Mouse (Mus musculus): ENCODE data around the gene Ttll7.

Ttll7 gene

GRCm38 (mm10) chr3:146913107-146913506 lies 60.9 kb downstream of the Ttll7 start:
- DNase-seq (ENCODE audit: low spot score), result no peak

DNA sequence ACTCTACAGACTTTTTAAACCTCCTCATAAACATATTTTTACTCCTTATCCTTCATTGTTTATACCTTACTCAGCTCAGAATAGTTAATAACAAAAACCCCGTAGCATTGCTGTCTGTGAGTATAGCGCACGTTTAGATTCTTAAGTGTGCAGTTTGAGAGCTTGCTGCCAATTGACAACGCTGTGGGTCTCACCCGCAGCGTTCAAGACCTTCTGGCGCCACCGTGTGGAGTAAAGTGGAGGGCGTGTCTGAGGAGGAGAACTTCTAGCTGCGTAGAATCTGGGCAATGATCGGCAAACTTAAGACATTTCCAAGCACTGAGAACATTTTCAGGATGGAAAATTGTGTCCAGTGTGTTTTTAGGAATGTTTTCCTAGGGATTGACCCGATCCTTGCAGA lies 62.6 kb downstream of the Ttll7 start:
- DNase-seq (ENCODE audit: low spot score), result peak; percentile 46

DNA sequence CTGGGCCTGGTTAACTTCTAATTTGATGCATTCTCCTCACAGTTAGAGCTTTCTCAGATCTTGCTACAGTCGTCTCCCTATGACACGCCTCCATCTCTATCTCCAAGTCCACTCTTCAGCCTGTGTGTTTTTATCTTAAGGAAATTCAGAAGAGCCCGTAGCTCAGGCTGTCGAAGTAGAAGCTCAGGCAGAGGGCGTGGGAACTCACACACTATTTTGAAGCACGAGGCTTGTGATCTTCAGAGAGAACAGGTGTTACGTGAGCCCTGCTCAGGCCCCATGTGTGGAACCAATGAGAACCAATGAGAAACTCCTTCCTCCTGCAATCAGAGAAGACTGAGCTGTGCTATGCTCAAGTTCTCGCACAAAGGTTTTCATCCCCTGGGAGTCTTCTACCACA lies 65.7 kb downstream of the Ttll7 start:
- DNase-seq (ENCODE audit: low spot score), result no peak

DNA sequence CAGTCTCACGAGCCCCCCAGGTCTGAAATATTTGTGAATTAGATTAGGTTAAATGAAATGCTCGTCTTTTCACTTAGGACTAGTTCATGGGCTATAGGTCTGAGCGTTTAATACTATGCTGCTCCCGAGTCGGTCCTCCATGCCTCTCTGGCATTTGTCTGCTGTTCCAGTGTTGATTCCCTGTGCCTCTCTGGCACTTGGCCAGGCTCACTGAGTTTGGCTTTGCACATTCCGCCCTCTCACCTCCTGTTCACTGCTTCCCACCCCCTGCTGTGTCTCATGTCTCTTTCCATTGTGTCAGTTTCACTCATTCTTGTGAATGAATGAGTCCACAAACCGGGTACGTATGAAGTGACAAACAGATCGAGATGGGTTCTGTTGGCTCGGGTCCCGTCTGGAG lies 66.2 kb downstream of the Ttll7 start:
- no peak for DNase-seq (ENCODE audit: low spot score)

GRCm38 (mm10) chr3:146927311-146928015 lies 75.3 kb downstream of the Ttll7 start:
- no peak for DNase-seq (ENCODE audit: low spot score)

- DNase-seq (ENCODE audit: low spot score), result no peak
Measured at GRCm38 (mm10) chr3:146928141-146928540, 76.0 kb downstream of the Ttll7 start.

DNA sequence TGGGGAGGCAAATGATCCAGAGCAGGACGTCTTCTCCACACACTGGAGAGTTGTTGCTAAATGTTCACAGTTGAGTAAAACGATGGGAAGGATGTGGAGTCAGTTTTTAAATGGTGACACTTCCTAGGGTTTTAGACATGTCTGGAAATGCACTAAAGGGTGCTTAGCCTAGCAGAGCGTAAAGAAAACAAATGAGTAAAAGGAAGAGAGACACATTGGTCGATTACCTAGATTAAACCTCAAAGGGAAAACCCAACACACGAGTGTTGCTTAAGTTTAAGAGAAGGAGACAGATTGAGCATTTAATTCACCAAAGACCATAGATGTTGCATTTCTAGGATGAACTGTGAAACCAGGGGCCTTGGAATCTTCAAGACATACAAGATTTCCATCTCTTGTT lies 76.8 kb downstream of the Ttll7 start:
- no peak for DNase-seq (ENCODE audit: low spot score)

- no peak for DNase-seq (ENCODE audit: low spot score)
Measured at GRCm38 (mm10) chr3:146931190-146931589, 79.0 kb downstream of the Ttll7 start.

DNA sequence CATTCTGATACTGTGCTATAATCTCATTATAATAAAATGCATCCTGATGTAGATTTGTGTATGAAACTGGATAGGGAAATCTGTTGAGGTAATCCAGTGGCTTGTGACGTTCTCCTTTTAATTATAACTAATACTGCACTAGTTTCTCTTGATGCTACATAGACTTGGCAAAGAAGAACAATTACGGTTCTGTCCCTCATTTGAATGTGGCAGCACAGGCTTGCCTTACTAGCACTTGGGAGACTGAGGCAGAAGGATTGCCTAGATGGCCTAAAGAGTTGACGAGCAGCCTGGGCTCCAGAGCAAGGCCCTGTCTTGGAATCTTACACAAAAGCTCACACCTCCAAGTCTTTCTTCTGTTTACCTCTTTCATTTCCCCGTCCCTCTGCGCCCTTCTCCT lies 80.3 kb downstream of the Ttll7 start:
- DNase-seq (ENCODE audit: low spot score), result no peak

DNA sequence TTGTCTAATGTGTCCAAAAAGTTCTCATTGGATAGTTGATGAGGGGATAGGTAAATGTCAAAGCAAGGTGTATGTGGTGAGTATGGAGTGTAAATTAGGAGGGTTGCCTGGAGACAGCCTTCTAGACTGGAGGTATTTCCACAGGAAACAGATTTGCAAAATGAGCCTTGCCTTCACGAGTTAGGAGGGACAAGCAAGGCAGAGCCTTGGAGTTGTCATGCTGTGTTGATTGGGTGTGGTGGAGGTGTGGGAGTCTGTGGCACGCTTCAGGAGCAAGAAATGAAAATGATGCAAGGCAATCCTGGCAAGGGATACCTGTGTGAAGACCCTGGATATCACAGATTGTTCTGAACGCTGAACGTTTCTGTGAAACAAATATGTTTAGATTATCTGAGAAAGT lies 84.7 kb downstream of the Ttll7 start:
- DNase-seq (ENCODE audit: low spot score), result no peak

DNA sequence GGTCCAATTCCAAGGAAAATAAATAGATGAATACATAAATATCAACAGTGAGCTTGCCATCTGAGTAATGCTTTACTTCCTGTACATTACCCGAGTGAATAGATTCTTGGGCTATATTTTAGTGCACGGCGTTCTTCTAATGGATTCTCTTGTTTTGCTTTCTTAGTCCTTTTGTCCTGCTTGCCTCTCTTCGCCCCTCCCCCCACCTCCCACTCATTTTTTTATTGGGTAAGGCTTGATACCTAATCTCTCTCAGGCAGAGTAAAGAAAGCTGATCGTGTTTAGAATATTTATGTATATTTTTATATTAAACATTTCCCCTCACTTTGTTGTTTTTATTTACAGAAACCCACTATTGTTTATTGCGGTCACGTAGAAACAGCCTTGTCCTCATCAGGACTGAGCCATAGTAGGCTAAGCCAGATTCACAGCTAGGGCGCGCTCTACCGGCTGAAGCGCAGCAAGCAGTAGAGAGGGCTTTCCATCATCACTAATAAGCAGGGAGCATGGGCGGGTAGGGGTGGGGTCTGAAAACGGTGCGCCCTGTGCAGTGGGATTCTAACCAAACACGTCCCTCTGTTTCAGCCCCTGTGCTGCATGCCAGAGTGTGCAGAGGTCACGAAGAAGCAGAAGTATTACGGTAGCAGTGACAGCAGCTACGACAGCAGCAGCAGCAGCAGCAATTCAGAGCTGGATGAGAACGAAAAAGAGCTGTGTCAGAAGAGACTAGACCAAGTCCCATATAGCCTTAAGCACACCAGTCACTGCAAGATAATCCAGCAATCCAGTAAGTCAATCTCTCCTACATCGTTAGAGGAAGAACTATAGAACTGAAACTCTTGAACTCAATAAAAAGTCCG lies 87.5 kb downstream of the Ttll7 start:
- no peak for DNase-seq (ENCODE audit: low spot score)

GRCm38 (mm10) chr3:146943101-146943500 lies 90.9 kb downstream of the Ttll7 start:
- no peak for DNase-seq (ENCODE audit: low spot score)

GRCm38 (mm10) chr3:146945342-146945741 lies 93.2 kb downstream of the Ttll7 start:
- no peak for DNase-seq (ENCODE audit: low spot score)

GRCm38 (mm10) chr3:146945887-146946286 lies 93.7 kb downstream of the Ttll7 start:
- no peak for DNase-seq (ENCODE audit: low spot score)

GRCm38 (mm10) chr3:146946641-146947040 lies 94.5 kb downstream of the Ttll7 start:
- no peak for DNase-seq (ENCODE audit: low spot score)

DNA sequence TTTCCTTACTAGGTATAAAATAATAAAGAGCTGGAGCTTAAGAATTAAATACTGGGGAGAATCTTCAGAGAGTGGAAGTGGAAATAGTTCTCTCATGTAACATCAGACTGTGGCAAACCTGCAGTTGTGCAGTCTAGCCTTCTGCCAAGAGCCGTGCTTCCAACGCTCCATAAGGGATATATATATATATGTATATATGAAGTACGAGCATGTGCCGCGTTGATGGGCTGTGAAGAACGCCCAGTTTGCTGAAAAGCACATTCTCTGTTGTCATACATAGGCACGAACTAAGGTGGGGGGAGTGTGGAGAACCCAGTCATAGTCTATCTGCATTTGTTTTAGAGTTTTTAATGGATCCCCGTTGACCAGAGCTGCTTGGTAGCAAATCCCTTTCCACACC lies 104.6 kb downstream of the Ttll7 start:
- DNase-seq (ENCODE audit: low spot score), result no peak

DNA sequence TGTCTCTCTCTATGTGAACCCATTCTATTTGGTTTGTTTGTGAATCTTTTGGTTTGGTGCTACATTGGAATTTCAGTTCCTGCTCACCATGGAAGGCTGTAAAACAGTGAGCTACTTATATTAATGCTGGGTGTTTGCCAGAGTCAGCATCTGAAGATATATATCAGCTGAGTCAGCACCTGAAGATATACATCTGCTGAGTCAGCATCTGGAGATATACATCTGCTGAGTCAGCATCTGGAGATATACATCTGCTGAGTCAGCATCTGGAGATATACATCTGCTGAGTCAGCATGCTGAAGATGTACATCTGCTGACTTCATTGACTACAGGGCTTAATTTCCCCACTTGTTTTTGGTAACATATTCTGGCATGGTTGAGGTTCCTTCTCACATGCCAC lies 110.7 kb downstream of the Ttll7 start:
- DNase-seq (ENCODE audit: low spot score), result no peak

- DNase-seq (ENCODE audit: low spot score), result no peak
Measured at GRCm38 (mm10) chr3:146964384-146964783, 112.2 kb downstream of the Ttll7 start.

GRCm38 (mm10) chr3:146967242-146967641 lies 115.1 kb downstream of the Ttll7 start:
- DNase-seq (ENCODE audit: low spot score), result no peak

- no peak for DNase-seq (ENCODE audit: low spot score)
Measured at GRCm38 (mm10) chr3:146967834-146968233, 115.7 kb downstream of the Ttll7 start.

DNA sequence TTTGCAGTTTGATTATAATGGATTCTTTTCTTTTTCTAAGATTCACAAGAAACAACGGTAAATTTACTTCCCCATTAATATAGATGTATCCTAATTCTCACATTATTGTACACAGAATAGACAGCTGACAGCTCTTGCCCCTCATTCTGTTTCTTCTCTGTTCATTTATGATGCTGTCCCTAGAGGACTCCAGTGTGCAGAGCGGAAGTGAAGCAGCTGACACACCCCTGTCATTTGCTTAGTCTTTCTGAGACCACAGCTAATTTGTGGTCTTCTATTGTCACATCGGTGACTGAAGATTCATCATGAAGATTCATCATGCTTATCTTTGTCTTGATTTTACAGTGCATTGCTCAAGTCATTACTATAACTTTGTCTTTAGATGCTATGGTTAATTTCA lies 126.1 kb downstream of the Ttll7 start:
- DNase-seq (ENCODE audit: low spot score), result no peak

- no peak for DNase-seq (ENCODE audit: low spot score)
Measured at GRCm38 (mm10) chr3:146993834-146994669, 141.9 kb downstream of the Ttll7 start.
